Mouse (Mus musculus) CH12F3 (cell line): ENCODE data around the gene Gk5.
"Not testable (repeated sequence)": the region's sequence is repeated elsewhere in the genome, so short reads cannot be mapped to it uniquely, and the experiment has no call there.

ENCODE experiments used
- in situ Hi-C: fragments of 300-500 bp; cut with MboI; formaldehyde crosslinking; loops from 2 replicates; pipeline ENCODE4 v1.14.3; 2020; ENCODE audit warnings: low sequenced_read_pairs

Gene Gk5

DNA sequence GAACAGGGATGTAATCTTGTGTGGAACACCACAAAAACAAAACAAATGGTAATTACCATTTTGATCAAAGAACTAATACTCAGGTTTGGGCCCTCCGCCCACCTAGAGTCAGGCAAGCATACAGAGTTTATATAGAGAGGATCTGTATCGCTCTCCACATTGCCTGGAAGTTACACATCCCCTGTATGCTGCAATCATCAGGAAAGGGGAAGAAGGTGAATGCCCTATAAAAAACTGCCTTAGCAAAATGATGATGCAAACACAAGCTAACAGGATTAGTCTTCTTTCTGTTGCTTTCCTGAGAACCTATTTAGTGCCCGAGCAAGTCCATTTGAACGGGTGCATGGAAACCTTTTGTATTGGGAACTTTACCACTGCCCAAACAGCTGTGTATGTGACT lies 24.5 kb downstream of the Gk5 start:
- in situ Hi-C loops = no loop called here

- in situ Hi-C loops = no loop called here
Measured at GRCm38 (mm10) chr9:96144883-96145282, 25.7 kb downstream of the Gk5 start.

DNA sequence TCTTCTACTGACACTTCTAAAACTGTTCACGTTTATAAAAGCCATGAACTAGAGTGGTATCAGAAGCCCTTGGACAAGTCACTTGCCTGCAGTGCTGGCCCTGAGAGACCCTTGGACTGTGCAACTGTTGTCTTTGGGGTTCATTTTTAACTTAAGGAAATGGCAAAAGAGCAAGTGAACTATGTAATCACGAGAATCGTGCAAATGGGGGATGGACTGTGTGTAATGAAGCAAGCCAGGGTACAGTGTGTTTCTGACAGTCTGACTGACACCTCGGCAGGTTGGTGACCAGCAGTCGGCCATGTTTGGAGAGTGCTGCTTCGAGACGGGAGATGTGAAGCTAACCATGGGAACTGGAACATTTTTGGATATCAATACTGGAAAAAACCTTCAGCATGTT lies 33.6 kb downstream of the Gk5 start:
- in situ Hi-C loops = no loop called here

DNA sequence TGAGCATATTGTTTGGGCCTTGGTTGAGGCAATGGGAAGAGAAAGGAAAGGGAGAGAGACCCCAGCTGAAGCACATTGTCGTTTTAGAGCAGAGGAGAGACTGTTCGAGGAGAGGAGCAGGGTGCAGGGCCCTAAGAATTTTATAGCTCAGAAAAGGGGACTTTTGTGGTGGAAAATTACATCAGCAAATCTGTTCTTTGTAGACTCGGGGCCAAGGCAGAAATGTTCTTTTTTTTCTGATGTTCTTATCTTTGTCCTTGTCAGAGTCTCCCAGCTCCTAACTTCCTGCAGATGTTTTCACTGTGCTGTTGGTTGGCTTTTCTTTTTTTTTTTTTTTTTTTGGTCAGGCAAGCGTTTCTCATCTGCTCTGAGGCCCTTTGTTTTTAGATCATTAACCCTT lies 39.3 kb downstream of the Gk5 start:
- in situ Hi-C loops = no loop called here

DNA sequence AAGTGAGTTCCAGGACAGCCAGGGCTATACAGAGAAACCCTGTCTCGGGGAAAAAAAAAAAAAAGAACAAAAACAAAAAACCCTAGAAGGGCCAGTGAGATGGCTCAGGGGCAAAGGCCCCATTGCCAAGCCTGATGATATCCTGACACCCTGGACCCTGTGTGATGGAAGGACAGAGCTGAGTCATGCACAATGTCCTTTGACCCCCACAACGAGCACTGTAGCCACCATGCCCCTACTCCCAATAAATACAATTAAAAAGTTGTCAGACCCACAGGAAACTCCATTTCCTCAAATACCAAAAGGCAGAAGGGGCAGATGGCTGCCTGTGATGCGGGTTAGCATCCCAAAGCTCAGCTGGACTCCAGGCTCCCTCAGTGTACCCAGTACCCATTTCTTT lies 39.9 kb downstream of the Gk5 start:
- in situ Hi-C loops = no loop called here

- in situ Hi-C loops = no loop called here
Measured at GRCm38 (mm10) chr9:96160767-96161166, 41.6 kb downstream of the Gk5 start.

- in situ Hi-C loops = no loop called here
Measured at GRCm38 (mm10) chr9:96162421-96162820, 43.3 kb downstream of the Gk5 start.

- in situ Hi-C loops = no loop called here
Measured at GRCm38 (mm10) chr9:96163443-96163842, 44.3 kb downstream of the Gk5 start.

DNA sequence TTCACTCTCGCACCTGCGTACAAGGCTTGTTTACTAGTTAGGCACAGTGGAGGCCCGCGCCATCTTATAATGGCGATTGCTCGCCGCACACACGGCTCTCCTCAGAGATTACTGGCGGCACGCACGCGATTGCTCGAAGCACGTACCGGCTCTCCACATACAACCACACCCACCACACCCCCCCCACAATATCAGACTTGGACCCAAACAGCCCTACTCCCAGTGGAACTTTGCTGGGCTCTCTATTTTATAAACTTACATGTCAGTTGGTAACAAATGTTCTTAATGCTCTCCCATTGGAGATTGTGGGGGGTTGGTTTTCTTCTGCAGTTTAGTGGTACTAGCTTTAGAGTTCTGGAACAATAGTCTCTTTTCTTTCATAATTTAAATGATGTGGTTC lies 44.8 kb downstream of the Gk5 start:
- in situ Hi-C loops = not testable (repeated sequence)

DNA sequence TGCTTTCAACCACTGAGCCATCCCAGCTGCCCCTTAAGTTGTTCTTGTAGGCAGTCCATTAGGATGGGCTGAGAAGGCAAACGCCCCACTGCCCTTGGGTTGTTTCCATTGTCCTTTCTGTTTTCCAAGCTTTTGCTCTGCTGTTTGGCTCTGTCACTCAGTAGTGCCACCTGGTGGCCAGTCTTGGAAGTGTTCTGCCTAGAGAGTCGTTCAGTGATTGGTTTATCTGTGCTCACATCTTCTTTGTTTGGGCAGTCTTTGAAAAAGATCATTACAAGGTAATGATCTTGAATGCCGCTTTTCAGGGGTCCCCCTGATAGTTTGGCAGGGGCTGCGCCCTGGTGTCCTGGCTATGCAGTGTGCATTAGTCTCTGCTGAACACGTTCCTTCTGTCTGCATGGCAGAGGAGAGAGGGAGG lies 48.0 kb downstream of the Gk5 start:
- in situ Hi-C loops = no loop called here

GRCm38 (mm10) chr9:96170600-96170999 lies 51.4 kb downstream of the Gk5 start:
- in situ Hi-C loops = no loop called here

GRCm38 (mm10) chr9:96184909-96185308 lies 65.7 kb downstream of the Gk5 start:
- in situ Hi-C loops = no loop called here

GRCm38 (mm10) chr9:96186701-96187100 lies 67.5 kb downstream of the Gk5 start:
- in situ Hi-C loops = no loop called here

DNA sequence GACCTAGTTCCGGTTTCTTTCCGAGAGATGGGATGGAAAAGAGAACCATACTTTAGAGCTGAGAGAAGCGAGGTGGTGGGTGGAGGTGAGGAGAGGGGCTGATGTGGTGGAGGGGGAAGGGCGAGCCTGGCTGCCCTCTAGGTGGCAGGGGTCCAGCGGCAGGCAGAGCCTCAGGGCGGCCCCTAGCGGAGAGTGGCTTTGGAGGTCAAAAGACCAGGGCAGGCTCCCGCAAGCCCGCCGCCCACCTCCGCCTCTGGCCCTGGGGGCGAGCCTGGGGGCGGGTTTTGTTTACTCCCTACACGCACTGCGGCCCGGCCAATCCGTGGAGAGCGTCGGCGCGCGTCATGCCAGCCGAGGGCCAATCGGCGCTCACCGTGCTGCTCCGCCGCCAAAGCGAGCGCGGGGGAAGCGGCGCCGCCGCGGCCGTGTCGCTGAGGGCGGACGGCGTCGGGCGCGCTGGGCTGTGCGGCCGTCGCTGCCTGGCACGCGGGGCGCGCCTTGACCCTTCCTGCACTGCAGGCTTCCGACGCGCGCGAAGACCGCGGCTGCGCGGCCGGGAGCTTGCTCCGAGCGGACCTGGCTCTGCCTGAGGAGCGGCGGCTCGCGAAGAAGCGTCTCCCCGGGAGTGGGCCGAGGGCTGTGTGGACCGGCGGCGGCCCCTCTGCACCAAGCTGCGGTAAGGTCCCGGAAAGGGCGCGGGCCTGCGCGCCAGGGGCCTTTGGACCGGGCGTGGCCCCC lies 76.9 kb downstream of the Gk5 start, which contains the start of gene Tfdp2:
Tfdp2 (plus strand) TSS at position 391 of the 738 bp plus-strand sequence.
- in situ Hi-C loops = no loop called here

- in situ Hi-C loops = no loop called here
Measured at GRCm38 (mm10) chr9:96196636-96197181, 77.5 kb downstream of the Gk5 start.

GRCm38 (mm10) chr9:96197806-96198205 lies 78.6 kb downstream of the Gk5 start:
- in situ Hi-C loops = no loop called here

DNA sequence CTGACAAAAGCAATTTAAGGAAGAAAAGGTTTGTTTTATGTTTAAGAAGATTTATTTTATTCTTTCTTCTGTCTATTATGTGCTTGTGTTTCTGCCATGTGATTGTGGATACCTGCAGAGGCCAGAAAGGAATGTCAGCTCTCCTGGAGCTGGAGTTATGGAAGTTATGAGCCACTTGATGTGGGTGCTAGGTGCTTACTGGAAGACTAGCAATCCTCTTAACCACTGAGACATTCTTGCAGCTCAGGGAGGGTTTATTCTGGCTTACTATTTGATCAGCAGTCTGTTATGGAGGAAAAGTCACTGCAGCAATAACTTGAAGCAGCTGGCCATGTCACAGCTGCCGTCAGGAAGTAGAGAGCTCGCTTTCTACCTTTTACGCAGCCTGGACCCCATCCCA lies 84.5 kb downstream of the Gk5 start:
- in situ Hi-C loops = no loop called here

- in situ Hi-C loops = no loop called here
Measured at GRCm38 (mm10) chr9:96207428-96207827, 88.3 kb downstream of the Gk5 start.

GRCm38 (mm10) chr9:96213036-96213645 lies 94.0 kb downstream of the Gk5 start:
- in situ Hi-C loops = no loop called here

DNA sequence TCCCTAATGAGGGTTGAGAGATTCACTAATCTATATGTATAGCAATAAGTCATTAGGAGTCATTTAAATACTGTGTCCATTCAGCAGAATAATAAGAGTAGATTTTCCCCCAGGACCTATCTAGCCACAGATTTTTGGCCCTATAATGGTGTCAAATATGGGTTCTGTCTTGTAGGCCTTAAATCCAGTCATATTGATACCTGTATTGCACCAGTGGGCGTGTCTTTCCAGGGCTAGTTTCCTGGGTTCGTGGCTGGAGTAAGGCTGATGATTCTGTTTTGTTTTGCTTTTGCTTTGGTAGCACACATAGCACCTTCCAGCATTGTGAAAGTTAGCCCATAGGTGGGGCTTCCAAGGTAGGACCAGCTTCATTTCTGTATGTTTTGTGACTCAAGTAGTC lies 95.0 kb downstream of the Gk5 start:
- in situ Hi-C loops = no loop called here

GRCm38 (mm10) chr9:96217299-96217698 lies 98.1 kb downstream of the Gk5 start:
- in situ Hi-C loops = no loop called here

- in situ Hi-C loops = no loop called here
Measured at GRCm38 (mm10) chr9:96217799-96218198, 98.6 kb downstream of the Gk5 start.
